Mouse (Mus musculus) cortical plate, adult 2 months (tissue): ENCODE results near the gene Atf3.

Source experiments
- CTCF ChIP-seq: fragments of 200-500 bp; IDR thresholded peaks from 2 replicates; pipeline ENCODE4 v1.5.1; 2011; ENCODE audit warnings: mild to moderate bottlenecking, control low read depth, low read length; ENCODE audit not compliant: insufficient read depth; ENCODE audit errors: extremely low read depth
- POLR2A ChIP-seq: fragments of 200-500 bp; IDR thresholded peaks from 2 replicates; pipeline ENCODE4 v1.6.1; 2011; ENCODE audit warnings: mild to moderate bottlenecking, low read length, control low read depth; ENCODE audit not compliant: insufficient read depth; ENCODE audit errors: extremely low read depth

DNA sequence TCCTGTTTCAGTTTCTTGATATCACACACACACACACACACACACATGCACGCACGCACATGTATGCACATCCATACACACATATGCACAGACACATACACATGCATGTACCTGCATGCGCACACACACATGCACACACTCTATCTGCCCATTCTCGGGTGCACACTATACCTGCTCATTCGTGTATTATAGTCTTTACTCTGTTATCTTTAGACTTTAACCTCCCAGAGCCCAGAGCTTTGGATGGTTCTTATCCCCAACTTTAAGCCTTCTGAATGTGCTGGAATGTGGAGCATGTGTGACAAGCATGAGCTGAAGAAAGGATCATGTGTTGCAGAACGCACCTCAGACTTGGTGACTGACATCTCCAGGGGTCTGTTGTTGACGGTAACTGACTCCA, 41.0 kb downstream of the Atf3 start:
- TF ChIP-seq CTCF (no peak), POLR2A (no peak)
